In the genomic region with DNA sequence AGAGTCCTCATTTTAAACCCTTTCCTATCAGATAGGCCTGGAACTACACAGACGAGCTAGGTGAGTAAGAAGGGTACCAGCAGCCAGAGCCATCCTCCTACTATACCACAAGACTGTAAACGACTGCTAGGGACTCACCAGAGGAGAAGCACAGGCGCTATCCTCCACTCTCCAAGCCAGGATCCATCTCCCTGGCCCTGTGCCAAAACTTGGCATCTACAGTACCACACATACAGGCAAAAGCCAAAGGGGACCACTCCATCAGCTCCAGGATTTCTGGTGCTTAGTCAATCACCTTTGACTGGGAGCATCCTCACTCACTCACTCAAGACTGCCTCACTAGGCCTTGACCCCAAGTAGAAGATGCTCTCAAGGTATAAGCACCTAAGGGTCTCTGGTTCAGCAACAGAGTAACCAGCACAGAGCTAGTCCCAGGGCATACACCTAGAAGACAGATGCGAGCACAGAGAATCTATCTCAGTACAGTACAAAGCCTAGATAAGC, we compare ENCODE assay signal across 8 mouse cellular contexts. TPM values are rescaled to one million over a fixed set of nuclear protein-coding genes. Genes with fewer than 3 reads are reported as not detected.
A peak's percentile ranks its signal among the peaks of the same experiment; 100 is the strongest.
DNase-seq lines count a peak whose midpoint lies in the region; ATAC-seq and TF ChIP-seq lines count a peak whose summit lies in the region.

No protein-coding gene starts in this region.

- H3K27me3 ChIP-seq in heart, embryonic 11.5 days (ENCODE audit: control insufficient read depth, insufficient read depth, low read length), result no peaks in the 10 kb centered on the region
- H3K27me3 ChIP-seq in MEL (ENCODE audit: control insufficient read depth in 1 of 2, insufficient read depth in 2 of 2, low read length in 2 of 2), result no peaks in the 10 kb centered on the region
- no peaks in the 10 kb centered on the region for H3K27me3 ChIP-seq in liver, embryonic 13.5 days

- TF ChIP-seq EP300 in MEL (IDR thresholded peaks at IDR 0.05; ENCODE audit: low read depth in 1 of 2, low read length in 2 of 2), result no peak

- no peak for TF ChIP-seq RAD21 in MEL (IDR thresholded peaks at IDR 0.05; ENCODE audit: low read depth, low read length)

- H3K4me1 ChIP-seq in heart, embryonic 11.5 days (ENCODE audit: control insufficient read depth, insufficient read depth, low read length), result peaks cover 47% of the 10 kb centered on the region
- H3K4me1 ChIP-seq in MEL (ENCODE audit: control insufficient read depth in 1 of 2, insufficient read depth in 2 of 2, low read length in 2 of 2), result peaks cover 12 to 34% of the 10 kb centered on the region in 2 experiments
- H3K4me1 ChIP-seq in embryonic fibroblast, embryonic 13.5 days (ENCODE audit: control insufficient read depth, insufficient read depth, low read length), result peaks cover 12% of the 10 kb centered on the region
- peaks cover 76% of the 10 kb centered on the region for H3K4me1 ChIP-seq in liver, embryonic 13.5 days (replicated peaks)

- 51% methylated on average over 4 of the region's 4 CpGs for WGBS in heart, embryonic 11.5 days (ENCODE audit: insufficient replicate concordance)
- 44% methylated on average over 4 of the region's 4 CpGs for WGBS in liver, embryonic 13.5 days (ENCODE audit: insufficient replicate concordance)

- peak overlapping the region; percentile 80 for H3K4me3 ChIP-seq in heart, embryonic 11.5 days (ENCODE audit: low read depth, low read length)
- peak overlapping the region; percentile 25 to 89 for H3K4me3 ChIP-seq in MEL (ENCODE audit: control insufficient read depth in 1 of 2, insufficient read depth in 1 of 2, low read depth in 2 of 2, low read length in 2 of 2)
- H3K4me3 ChIP-seq in embryonic fibroblast, embryonic 13.5 days (ENCODE audit: insufficient read depth, low read length), result peak overlapping the region; percentile 79
- H3K4me3 ChIP-seq in liver, embryonic 13.5 days (replicated peaks), result peak overlapping the region; percentile 89

- intact Hi-C loops in heart, postnatal 14 days (cut with DNase I), result loop anchor here (5.0 kb wide), 1 partner anchor 118 kb away; a partner anchor contains a TSS

- no peak for DNase-seq in heart, postnatal 14 days
- peak; percentile 28 for DNase-seq in MEL (ENCODE audit: low read depth, low spot score)
- DNase-seq in liver, embryonic 13.5 days, result no peak
- DNase-seq in frontal cortex, postnatal 10 days (ENCODE audit: low spot score in 2 of 2), result no peak
- DNase-seq in testis, postnatal 14 days (ENCODE audit: low spot score), result no peak
- no peak for DNase-seq in T-cell, adult 2 months (ENCODE audit: low spot score)

- TF ChIP-seq POLR2A in MEL (IDR thresholded peaks at IDR 0.05; ENCODE audit: control insufficient read depth in 1 of 2, insufficient read depth in 1 of 2, low read depth in 1 of 2, low read length in 2 of 2, poor library complexity in 1 of 2), result no peak
- TF ChIP-seq POLR2A in embryonic fibroblast, embryonic 13.5 days (IDR thresholded peaks at IDR 0.05; ENCODE audit: low read depth, low read length), result no peak

- H3K36me3 ChIP-seq in heart, embryonic 11.5 days (ENCODE audit: control insufficient read depth, insufficient read depth, low read length), result no peaks in the 10 kb centered on the region
- H3K36me3 ChIP-seq in MEL (ENCODE audit: control insufficient read depth in 1 of 2, insufficient read depth in 2 of 2, low read length in 2 of 2), result peaks cover 2 to 34% of the 10 kb centered on the region in 2 experiments
- peaks cover 39% of the 10 kb centered on the region for H3K36me3 ChIP-seq in liver, embryonic 13.5 days

- H3K9ac ChIP-seq in heart, embryonic 11.5 days (ENCODE audit: low read depth, low read length), result peak overlapping the region; percentile 39; the same call in 1 of the 2 replicates
- H3K9ac ChIP-seq in MEL (ENCODE audit: control insufficient read depth, low read depth, low read length, poor library complexity, severe bottlenecking), result peak overlapping the region; percentile 54
- peak overlapping the region; percentile 96 for H3K9ac ChIP-seq in liver, embryonic 13.5 days

- TF ChIP-seq CTCF in MEL (IDR thresholded peaks at IDR 0.05 in 2 of 3, conservative IDR thresholded peaks at IDR 0.05 in 1 of 3; ENCODE audit: control insufficient read depth in 1 of 3, insufficient read depth in 1 of 3, low read depth in 2 of 3, low read length in 3 of 3, poor library complexity in 1 of 3, severe bottlenecking in 1 of 3), result no peak
- TF ChIP-seq CTCF in embryonic fibroblast, embryonic 13.5 days (IDR thresholded peaks at IDR 0.05; ENCODE audit: borderline replicate concordance, insufficient read depth, low read length), result no peak

- H3K4me2 ChIP-seq in heart, embryonic 11.5 days, result peak overlapping the region; percentile 95
- H3K4me2 ChIP-seq in liver, embryonic 13.5 days, result peak overlapping the region; percentile 99

- no peaks in the 10 kb centered on the region for H3K9me3 ChIP-seq in heart, embryonic 11.5 days (replicated peaks; ENCODE audit: control insufficient read depth, low read length)
- H3K9me3 ChIP-seq in MEL (replicated peaks; ENCODE audit: insufficient read depth, low read length), result no peaks in the 10 kb centered on the region
- no peaks in the 10 kb centered on the region for H3K9me3 ChIP-seq in liver, embryonic 13.5 days (replicated peaks)

- no peak for ATAC-seq in heart, embryonic 11.5 days (replicated peaks; ENCODE audit: insufficient number of reproducible peaks, low FRiP score, low TSS enrichment)
- peak; percentile 29 for ATAC-seq in liver, embryonic 13.5 days (ENCODE audit: low read depth)

- peaks cover 53% of the 10 kb centered on the region for H3K79me2 ChIP-seq in MEL (ENCODE audit: control insufficient read depth, insufficient read depth, low read length, poor library complexity)

- H3K27ac ChIP-seq in heart, embryonic 11.5 days (ENCODE audit: low read depth, low read length), result no peak overlapping the region
- H3K27ac ChIP-seq in MEL (ENCODE audit: control insufficient read depth, low read depth, low read length), result peak overlapping the region; percentile 70
- H3K27ac ChIP-seq in embryonic fibroblast, embryonic 13.5 days (ENCODE audit: insufficient read depth, low read length), result no peak overlapping the region
- H3K27ac ChIP-seq in liver, embryonic 13.5 days, result peak overlapping the region; percentile 90

TF ChIP-seq in MEL, 35 proteins besides CTCF, POLR2A, EP300 and RAD21:
- TF ChIP-seq MYB (IDR thresholded peaks at IDR 0.05; ENCODE audit: low read depth, low read length), result no peak

RNA-seq across cellular contexts. Expression of a gene that starts 2.5 kb away (rescaled TPM):
- polyA plus RNA-seq in heart, embryonic 11.5 days (2014; fragmentation: Nextera tagmentation; extraction: Ambion mirVana), result 30.6 and 32.1 TPM in 2 replicates
- total RNA-seq in heart, postnatal 14 days (2021), result 1 to 10 TPM; 7.5 to 8.7 TPM
- total RNA-seq in MEL (2012; rRNA removed), result 54.9 and 69.1 TPM in 2 replicates
- 100 to 1,000 TPM in 1 of 2 experiments, not detected in 1; 201 TPM for polyA plus RNA-seq in MEL (2012; ENCODE audit: insufficient read depth in 1 of 2, insufficient read length in 2 of 2, low read depth in 1 of 2, low replicate concordance in 2 of 2, missing spikeins in 1 of 2)
- polyA plus RNA-seq in embryonic fibroblast, embryonic 13.5 days (2011; ENCODE audit: insufficient read length, low read depth, missing spikeins), result 48.3 and 50.0 TPM in 2 replicates
- polyA plus RNA-seq in liver, embryonic 13.5 days (2015; fragmentation: Nextera tagmentation; extraction: Ambion mirVana), result 46.0 and 48.2 TPM in 2 replicates

RNA-seq across cellular contexts. Expression of a gene that starts 8.6 kb away (rescaled TPM):
- polyA plus RNA-seq in heart, embryonic 11.5 days (2014; fragmentation: Nextera tagmentation; extraction: Ambion mirVana), result 1.1 and 1.3 TPM in 2 replicates
- under 1 TPM in 1 of 2 experiments, not detected in 1; 0.34 TPM for total RNA-seq in heart, postnatal 14 days (2021)
- 4.7 and 6.4 TPM in 2 replicates for total RNA-seq in MEL (2012; rRNA removed)
- polyA plus RNA-seq in MEL (2012; ENCODE audit: insufficient read depth in 1 of 2, insufficient read length in 2 of 2, low read depth in 1 of 2, low replicate concordance in 2 of 2, missing spikeins in 1 of 2), result 10 to 100 TPM in 1 of 2 experiments, not detected in 1; 12.4 TPM
- polyA plus RNA-seq in embryonic fibroblast, embryonic 13.5 days (2011; ENCODE audit: insufficient read length, low read depth, missing spikeins), result 1.0 and 1.1 TPM in 2 replicates
- 2.6 and 3.1 TPM in 2 replicates for polyA plus RNA-seq in liver, embryonic 13.5 days (2015; fragmentation: Nextera tagmentation; extraction: Ambion mirVana)

RNA-seq across cellular contexts. Expression of a gene that starts 39.3 kb away (rescaled TPM):
- polyA plus RNA-seq in heart, embryonic 11.5 days (2014; fragmentation: Nextera tagmentation; extraction: Ambion mirVana), result 14.7 and 17.7 TPM in 2 replicates
- total RNA-seq in heart, postnatal 14 days (2021), result 10 to 100 TPM in 1 of 2 experiments, 1 to 10 TPM in 1; 9.2 to 10.1 TPM
- 1.3 and 1.4 TPM in 2 replicates for total RNA-seq in MEL (2012; rRNA removed)
- polyA plus RNA-seq in MEL (2012; ENCODE audit: insufficient read depth in 1 of 2, insufficient read length in 2 of 2, low read depth in 1 of 2, low replicate concordance in 2 of 2, missing spikeins in 1 of 2), result 1 to 10 TPM in 1 of 2 experiments, not detected in 1; 7.4 TPM
- 11.1 and 11.5 TPM in 2 replicates for polyA plus RNA-seq in embryonic fibroblast, embryonic 13.5 days (2011; ENCODE audit: insufficient read length, low read depth, missing spikeins)
- polyA plus RNA-seq in liver, embryonic 13.5 days (2015; fragmentation: Nextera tagmentation; extraction: Ambion mirVana), result 17.9 and 19.6 TPM in 2 replicates

Comparison
In these comparisons a context has a peak if more than half of its experiments do, and no peak if none do; other contexts are left out.
1. H3K27ac ChIP-seq: peak in MEL (single experiment) and liver, embryonic 13.5 days (single experiment); none in heart, embryonic 11.5 days (single experiment) and embryonic fibroblast, embryonic 13.5 days (single experiment).
2. H3K9ac ChIP-seq: peak in every context shown above with its lines; median percentile 96 in liver, embryonic 13.5 days; 54 in MEL; 39 in heart, embryonic 11.5 days.
3. Peak in every context shown above with its lines, with median percentiles within 50 percentile points of each other: H3K4me3 ChIP-seq.